Mouse (Mus musculus) spleen, adult 2 months (tissue): ENCODE results near the gene Dusp9.

ENCODE experiments used
- CTCF ChIP-seq: fragments of 200-500 bp; IDR thresholded peaks from 2 replicates; pipeline ENCODE4 v1.5.1; 2011; ENCODE audit warnings: mild to moderate bottlenecking, inconsistent platforms; ENCODE audit not compliant: insufficient read depth, insufficient read length, insufficient replicate concordance; ENCODE audit errors: extremely low read depth
- POLR2A ChIP-seq: fragments of 200-500 bp; IDR thresholded peaks from 2 replicates; pipeline ENCODE4 v1.6.1; 2011; ENCODE audit warnings: low read depth, low read length, inconsistent platforms

DNA sequence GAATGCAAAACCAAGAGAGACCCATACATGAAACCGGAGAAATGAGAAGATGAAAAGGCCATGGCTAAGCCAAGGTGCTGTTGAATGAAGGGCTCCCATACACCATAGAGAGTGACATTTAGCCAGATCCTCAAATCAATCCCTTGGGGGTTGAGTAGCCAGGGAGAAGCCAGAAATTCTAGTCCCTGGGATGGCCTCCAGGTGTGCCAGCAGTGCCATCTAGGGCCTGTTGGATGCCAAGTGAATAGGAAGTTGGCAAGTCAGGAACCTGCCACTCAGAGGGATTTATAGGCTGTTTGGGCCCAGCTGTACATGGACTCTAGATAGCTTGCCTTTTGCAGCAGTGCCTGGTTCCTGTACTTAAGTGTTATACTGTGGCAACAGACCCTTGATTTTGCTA lies 23.3 kb upstream of the Dusp9 start:
- TF ChIP-seq CTCF (no peak), POLR2A (no peak)
